Mouse (Mus musculus) stomach, postnatal 0 days (tissue): ENCODE results near the gene Ccl5.

Source experiments
- CTCF ChIP-seq: IDR thresholded peaks from 2 replicates; pipeline ENCODE4 v1.5.1; 2016; ENCODE audit warnings: antibody characterized with exemption, low read depth, mild to moderate bottlenecking, moderate library complexity
- EP300 ChIP-seq: optimal IDR thresholded peaks from 2 replicates; pipeline ENCODE3; 2016; ENCODE audit warnings: antibody characterized with exemption

GRCm38 (mm10) chr11:83522075-83522474 lies 8.2 kb downstream of the Ccl5 start, which contains the start of gene Heatr9:
- TF ChIP-seq EP300 (no peak), CTCF (no peak)
